Mouse (Mus musculus): ENCODE results near the gene Shank2. TPM values are rescaled to one million over a fixed set of nuclear protein-coding genes. Genes with fewer than 3 reads are reported as not detected.

Gene Shank2
- polyA plus RNA-seq, 1 experiment = 2.0 TPM

DNA sequence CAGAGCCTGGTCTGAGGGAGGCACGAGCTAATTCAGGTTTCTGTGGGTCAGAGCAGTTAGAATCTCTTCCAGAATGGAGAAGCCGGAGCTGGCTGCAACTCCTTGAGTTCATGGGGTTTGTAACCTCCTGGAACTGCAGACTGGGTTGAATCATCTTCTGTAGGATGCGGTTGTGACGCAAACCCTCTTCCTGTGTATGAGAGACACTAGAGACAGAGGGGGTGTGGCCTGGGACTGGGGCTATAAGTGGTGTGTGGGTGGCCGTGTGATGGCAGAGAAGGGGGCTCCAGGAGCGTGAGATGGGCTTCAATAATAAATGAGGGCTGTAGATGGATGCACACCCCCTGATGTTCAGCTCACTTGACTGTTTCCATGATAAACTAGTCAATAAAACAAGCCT, 286.3 kb downstream of the Shank2 start:
- TF ChIP-seq POLR2A (IDR thresholded peaks at IDR 0.05; ENCODE audit: borderline replicate concordance, control insufficient read depth, low read depth, low read length) = no peak
- no peak for TF ChIP-seq CTCF (IDR thresholded peaks at IDR 0.05; ENCODE audit: control insufficient read depth, insufficient read depth, low read length)
- Histone ChIP-seq H3K27ac (ENCODE audit: control insufficient read depth, insufficient read depth, low read depth, low read length, poor library complexity) (no peak overlapping the region), H3K4me3 (replicated peaks; ENCODE audit: control insufficient read depth, low read depth, low read length) (no peak overlapping the region), H3K4me1 (ENCODE audit: control insufficient read depth, insufficient read depth, low read length) (no peaks in the 10 kb centered on the region)
- 49% methylated on average over 6 of the region's 6 CpGs for WGBS

DNA sequence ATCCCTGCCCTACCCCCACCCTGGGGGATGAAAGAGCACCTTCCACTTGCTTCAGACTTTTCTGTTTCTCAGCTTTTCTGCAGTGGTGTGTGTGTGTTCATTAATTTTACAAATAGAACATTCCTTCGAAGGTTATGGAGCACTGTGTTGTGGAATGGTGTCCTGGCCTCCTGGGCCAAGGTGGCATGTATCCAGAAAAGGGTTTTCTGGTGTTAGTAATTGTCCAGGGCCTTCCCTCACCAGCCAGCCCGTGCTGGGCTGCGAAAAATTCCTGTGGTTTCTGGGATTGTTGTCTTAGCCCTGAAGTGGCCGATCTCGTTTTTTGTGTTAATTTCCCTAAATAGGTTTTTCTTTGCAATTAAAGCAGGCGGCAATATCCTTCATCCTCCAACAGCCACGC, 289.8 kb downstream of the Shank2 start:
- TF ChIP-seq POLR2A (IDR thresholded peaks at IDR 0.05; ENCODE audit: borderline replicate concordance, control insufficient read depth, low read depth, low read length) (no peak), CTCF (IDR thresholded peaks at IDR 0.05; ENCODE audit: control insufficient read depth, insufficient read depth, low read length) (no peak)
- no peak overlapping the region for H3K4me3 ChIP-seq (replicated peaks; ENCODE audit: control insufficient read depth, low read depth, low read length)
- no peak overlapping the region for H3K27ac ChIP-seq (ENCODE audit: control insufficient read depth, insufficient read depth, low read depth, low read length, poor library complexity)
- H3K4me1 ChIP-seq (ENCODE audit: control insufficient read depth, insufficient read depth, low read length) = no peaks in the 10 kb centered on the region
- WGBS = 45% methylated on average over 7 of the region's 7 CpGs

DNA sequence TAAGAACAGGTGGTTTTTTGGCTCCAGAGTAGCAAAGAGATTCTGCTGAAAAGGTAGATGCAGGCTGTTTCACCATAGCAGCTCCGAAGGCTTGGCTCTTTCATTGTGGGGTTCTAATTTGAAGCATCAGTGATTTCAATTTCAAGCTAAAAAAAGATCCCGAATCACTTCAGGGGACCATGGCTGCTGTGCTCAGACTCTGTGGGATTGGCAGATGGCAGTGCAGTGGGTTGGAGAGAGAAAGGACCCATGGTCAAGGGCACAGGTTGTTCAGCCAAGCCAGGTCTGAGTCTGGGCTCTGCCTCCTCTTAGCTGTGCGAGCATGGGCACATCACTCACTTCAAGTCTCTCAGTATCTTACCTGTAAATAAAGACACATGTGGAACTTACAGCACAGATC, 291.9 kb downstream of the Shank2 start:
- Histone ChIP-seq H3K4me1 (ENCODE audit: control insufficient read depth, insufficient read depth, low read length) (no peaks in the 10 kb centered on the region), H3K27ac (ENCODE audit: control insufficient read depth, insufficient read depth, low read depth, low read length, poor library complexity) (no peak overlapping the region), H3K4me3 (replicated peaks; ENCODE audit: control insufficient read depth, low read depth, low read length) (no peak overlapping the region)
- 77% methylated on average over 3 of the region's 3 CpGs for WGBS
- TF ChIP-seq CTCF (IDR thresholded peaks at IDR 0.05; ENCODE audit: control insufficient read depth, insufficient read depth, low read length) (no peak), POLR2A (IDR thresholded peaks at IDR 0.05; ENCODE audit: borderline replicate concordance, control insufficient read depth, low read depth, low read length) (no peak)

DNA sequence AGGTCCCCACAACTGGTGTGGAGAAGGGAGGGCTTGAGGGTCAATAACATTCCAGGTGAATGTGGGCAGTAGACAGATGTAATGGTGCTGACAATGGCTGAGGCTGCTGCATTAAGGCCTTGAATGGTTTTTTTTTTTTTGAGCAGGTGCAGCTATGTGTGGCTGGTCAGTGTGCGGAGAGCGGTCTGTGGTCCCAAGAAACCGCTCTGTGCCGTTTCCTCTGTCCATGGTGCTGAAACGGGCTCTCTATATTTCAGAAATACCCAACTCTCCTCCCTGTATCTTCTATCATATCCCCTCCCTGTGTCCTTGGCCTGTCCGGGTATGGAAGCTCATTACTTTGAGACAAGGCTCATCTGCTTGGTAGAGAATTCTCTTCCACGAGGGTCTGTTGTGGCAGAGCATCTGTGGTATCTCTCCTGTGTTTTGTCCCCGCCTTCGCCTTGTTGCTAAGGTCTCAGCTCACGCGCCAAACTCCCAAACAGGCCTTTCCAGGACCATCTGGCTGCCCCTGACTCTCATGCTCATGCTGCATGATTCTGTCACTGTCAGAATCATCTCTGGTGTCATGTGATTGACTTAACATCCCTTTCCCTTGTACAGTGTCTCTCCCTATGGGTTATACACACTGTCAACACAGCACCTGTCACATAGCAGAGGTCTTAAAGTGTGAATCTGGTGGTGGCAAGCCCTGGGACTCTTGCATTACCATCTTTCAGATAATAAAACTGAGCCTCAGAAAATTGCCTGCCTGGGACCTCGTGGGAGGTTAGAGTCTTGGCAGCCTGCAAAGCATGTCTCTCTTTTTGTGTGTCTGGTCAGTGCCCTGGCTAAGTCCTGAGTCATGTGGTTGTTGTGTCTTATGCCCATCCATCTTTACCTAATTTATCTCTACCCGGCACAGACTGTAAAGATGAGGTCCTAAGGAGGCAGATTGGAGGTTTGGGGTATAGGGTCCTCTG, 292.8 kb downstream of the Shank2 start:
- H3K4me3 ChIP-seq (replicated peaks; ENCODE audit: control insufficient read depth, low read depth, low read length) = no peak overlapping the region
- no peaks in the 10 kb centered on the region for H3K4me1 ChIP-seq (ENCODE audit: control insufficient read depth, insufficient read depth, low read length)
- no peak overlapping the region for H3K27ac ChIP-seq (ENCODE audit: control insufficient read depth, insufficient read depth, low read depth, low read length, poor library complexity)
- 42% methylated on average over 13 of the region's 13 CpGs for WGBS
- TF ChIP-seq CTCF (IDR thresholded peaks at IDR 0.05; ENCODE audit: control insufficient read depth, insufficient read depth, low read length) = no peak

DNA sequence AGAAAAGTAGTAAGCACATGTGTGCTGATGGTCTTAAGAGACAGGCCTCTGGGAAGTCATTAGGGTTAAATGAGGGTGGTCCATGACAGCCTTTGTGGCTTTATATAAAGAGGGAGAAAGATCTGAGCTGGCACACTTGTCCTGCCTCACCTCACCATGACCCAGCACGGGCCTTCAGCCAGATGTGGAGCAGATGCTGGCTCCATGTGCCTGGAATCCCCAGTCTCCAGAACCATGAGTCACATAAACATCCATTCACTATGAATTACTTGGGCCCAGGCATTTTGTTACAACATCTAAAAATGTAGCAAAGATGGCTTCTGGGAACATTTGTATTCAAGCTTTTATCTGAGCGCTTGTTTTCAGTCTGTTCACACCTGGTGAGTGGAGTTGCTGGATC, 297.6 kb downstream of the Shank2 start:
- Histone ChIP-seq H3K4me3 (replicated peaks; ENCODE audit: control insufficient read depth, low read depth, low read length) (no peak overlapping the region), H3K27ac (ENCODE audit: control insufficient read depth, insufficient read depth, low read depth, low read length, poor library complexity) (no peak overlapping the region), H3K4me1 (ENCODE audit: control insufficient read depth, insufficient read depth, low read length) (no peaks in the 10 kb centered on the region)
- TF ChIP-seq POLR2A (IDR thresholded peaks at IDR 0.05; ENCODE audit: borderline replicate concordance, control insufficient read depth, low read depth, low read length) (no peak), CTCF (IDR thresholded peaks at IDR 0.05; ENCODE audit: control insufficient read depth, insufficient read depth, low read length) (no peak)
- WGBS = 77% methylated on average over 2 of the region's 2 CpGs

DNA sequence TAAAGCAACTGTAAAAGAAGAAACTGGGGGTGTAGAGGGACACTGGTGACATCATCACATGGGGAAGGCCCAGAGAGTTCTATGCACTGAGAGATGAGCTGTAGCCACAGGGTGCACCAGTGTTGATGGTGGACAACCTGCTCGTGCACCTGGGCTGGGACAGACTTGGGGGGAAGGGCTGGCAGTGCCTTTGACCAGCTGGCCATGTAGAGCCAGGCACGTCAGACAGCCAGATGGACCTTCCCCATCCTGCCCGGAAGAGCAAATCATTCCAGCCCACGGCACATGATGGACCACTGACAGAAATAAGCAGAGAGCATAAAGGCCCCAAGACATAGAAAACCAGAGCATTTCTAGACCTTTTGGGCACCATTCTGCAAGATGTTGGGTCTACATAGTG, 299.9 kb downstream of the Shank2 start:
- H3K27ac ChIP-seq (ENCODE audit: control insufficient read depth, insufficient read depth, low read depth, low read length, poor library complexity) = no peak overlapping the region
- H3K4me1 ChIP-seq (ENCODE audit: control insufficient read depth, insufficient read depth, low read length) = no peaks in the 10 kb centered on the region
- no peak overlapping the region for H3K4me3 ChIP-seq (replicated peaks; ENCODE audit: control insufficient read depth, low read depth, low read length)
- TF ChIP-seq POLR2A (IDR thresholded peaks at IDR 0.05; ENCODE audit: borderline replicate concordance, control insufficient read depth, low read depth, low read length) (no peak), CTCF (IDR thresholded peaks at IDR 0.05; ENCODE audit: control insufficient read depth, insufficient read depth, low read length) (no peak)
- 73% methylated on average over 4 of the region's 4 CpGs for WGBS

DNA sequence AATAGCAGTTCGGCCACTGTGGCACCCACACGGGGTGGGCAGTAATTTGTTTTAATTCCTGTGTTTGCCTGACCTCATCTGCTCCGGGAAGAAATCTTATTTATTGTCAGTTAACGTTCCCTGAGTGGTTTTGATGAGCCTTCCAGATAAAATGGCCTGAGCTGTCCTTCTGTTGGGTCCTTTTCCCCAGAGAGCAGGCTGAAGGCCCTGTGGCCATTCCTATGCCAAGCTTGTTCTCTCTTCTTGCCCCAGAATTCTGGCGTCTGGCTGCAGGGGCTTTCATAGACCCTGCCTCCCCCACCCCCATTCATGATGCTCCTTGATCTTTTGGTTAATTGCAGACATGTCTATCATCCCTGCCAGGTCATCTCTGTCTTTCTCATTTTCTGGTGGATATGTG, 300.8 kb downstream of the Shank2 start:
- no peaks in the 10 kb centered on the region for H3K4me1 ChIP-seq (ENCODE audit: control insufficient read depth, insufficient read depth, low read length)
- H3K4me3 ChIP-seq (replicated peaks; ENCODE audit: control insufficient read depth, low read depth, low read length) = no peak overlapping the region
- TF ChIP-seq CTCF (IDR thresholded peaks at IDR 0.05; ENCODE audit: control insufficient read depth, insufficient read depth, low read length) (no peak), POLR2A (IDR thresholded peaks at IDR 0.05; ENCODE audit: borderline replicate concordance, control insufficient read depth, low read depth, low read length) (no peak)
- 72% methylated on average over 5 of the region's 5 CpGs for WGBS
- H3K27ac ChIP-seq (ENCODE audit: control insufficient read depth, insufficient read depth, low read depth, low read length, poor library complexity) = no peak overlapping the region

DNA sequence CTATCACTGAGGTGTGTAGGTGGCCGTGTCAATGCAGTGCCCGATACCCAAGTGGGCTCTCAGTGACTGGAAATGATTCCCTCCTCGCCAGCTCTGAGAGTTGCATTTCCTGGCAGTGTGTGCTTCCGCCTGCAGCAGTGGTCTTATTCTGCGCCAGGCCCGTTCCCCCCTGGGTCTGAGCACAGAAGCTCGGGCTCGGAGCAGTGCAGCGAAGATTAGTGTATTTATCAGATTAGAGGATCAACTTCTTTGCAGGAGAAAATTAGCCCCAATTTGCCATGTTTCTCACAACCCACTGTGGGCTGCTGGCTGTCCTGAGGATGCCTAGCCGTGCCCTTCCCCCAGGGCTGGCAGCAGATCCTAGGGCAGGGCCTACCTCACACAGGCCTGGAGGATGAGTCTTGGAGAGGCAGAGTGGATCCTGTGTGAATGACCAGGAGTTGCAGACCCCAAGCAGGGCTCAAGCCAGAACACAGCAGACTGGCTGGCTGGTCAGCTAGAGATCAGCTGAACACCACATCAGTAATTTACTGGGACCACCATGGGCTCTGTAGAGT, 306.2 kb downstream of the Shank2 start:
- TF ChIP-seq CTCF (IDR thresholded peaks at IDR 0.05; ENCODE audit: control insufficient read depth, insufficient read depth, low read length) = no peak
- Histone ChIP-seq H3K4me3 (replicated peaks; ENCODE audit: control insufficient read depth, low read depth, low read length) (no peak overlapping the region), H3K4me1 (ENCODE audit: control insufficient read depth, insufficient read depth, low read length) (no peaks in the 10 kb centered on the region), H3K27ac (ENCODE audit: control insufficient read depth, insufficient read depth, low read depth, low read length, poor library complexity) (no peak overlapping the region)
- 80% methylated on average over 10 of the region's 10 CpGs for WGBS

Measured in bone marrow, adult 2 months (tissue).